Mouse (Mus musculus) mature B cell (primary cell): ENCODE data around the gene Gm21976.

Experiments
- in situ Hi-C: fragments of 300-500 bp; cut with MboI; formaldehyde crosslinking; loops from 2 replicates; pipeline ENCODE4 v1.14.3; 2019

Gene Gm21976

DNA sequence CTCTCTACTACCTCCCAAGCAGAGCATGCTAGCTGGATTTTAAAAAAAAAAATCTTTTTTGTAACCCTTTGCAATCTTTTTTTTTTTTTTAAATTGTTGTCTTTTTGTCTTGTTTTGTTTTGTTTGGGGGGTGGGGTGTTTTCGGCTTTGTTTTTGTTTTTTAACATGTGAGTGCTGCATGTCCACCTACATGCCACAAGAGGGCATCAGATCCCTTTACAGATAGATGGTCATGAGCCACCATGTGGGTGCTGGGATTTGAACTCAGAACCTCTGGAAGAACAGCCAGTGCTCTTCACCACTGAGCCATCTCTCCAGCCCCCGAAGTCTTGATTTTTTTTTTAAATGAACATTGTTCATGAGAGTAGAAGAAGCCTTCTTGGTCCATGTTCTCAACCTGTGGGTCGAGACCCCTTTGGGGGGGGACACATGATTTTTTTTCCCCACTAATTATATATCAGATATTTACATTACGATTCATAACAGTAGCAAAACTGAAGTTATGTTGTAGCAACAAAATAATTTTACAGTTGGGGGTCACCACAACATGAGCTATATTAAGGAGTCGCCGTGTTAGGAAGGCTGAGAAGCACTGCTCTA, 18.3 kb downstream of the Gm21976 start:
- in situ Hi-C loops: no loop called here

DNA sequence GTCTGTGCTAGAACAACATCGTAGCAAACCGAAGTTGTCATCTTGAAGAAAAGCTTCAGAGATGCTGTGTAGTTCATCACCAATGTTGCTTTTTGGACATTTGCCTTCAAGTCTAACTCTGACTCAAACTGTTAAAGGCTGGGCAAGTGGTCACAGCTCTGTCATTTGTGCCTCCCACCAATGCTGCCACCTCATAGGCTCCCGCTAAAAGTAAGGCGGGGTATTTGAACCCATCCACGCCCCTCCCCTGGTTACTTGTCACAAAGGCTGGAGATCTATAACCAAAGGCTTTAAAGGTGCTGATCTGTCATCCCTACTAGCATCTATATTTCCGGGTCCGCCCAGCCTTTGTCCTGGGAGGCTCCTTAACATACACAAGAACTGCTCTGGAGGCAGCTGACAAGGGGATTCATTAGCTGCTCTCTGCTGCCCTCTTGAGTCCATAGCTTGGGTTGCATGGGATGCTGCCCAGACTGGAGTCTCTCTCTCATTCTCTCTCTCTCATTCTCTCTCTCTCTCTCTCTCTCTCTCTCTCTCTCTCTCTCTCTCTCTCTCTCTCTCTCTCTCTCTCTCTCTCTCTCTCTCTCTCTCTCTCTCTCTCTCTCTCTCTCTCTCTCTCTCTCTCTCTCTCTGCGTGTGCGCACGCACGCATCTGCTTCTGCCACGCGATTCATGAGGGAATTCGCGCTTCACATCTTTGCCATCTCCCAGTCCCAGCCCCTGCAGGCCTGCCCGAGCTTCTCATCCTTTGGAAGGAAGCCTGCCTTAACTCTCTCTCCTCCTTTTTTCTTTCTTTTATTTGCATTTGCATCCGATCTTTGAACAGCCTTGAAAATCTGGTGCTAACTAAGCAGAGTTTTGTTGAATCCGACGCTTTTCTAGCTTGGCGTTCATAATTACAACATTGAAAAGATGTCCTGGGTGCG, 19.4 kb downstream of the Gm21976 start:
- in situ Hi-C loops: no loop called here

DNA sequence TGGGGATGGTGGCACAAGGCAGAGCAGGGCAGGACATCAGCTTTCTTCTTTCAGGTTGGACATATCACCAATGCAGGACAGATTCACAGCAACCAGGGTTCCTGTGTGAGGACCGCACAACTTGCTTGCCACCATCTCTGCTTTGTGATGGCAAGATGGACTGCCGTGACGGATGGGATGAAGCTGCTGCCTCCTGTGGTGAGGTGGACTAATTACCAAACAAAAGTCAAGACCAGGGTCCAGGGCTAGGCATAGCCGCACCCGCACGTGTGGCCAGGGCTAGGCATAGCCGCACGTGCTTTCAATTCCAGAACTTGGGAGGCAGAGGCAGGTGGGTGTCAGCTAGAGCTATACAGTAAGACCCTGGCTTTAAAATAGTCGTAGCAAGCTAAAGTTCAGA, 25.6 kb downstream of the Gm21976 start:
- in situ Hi-C loops: no loop called here

DNA sequence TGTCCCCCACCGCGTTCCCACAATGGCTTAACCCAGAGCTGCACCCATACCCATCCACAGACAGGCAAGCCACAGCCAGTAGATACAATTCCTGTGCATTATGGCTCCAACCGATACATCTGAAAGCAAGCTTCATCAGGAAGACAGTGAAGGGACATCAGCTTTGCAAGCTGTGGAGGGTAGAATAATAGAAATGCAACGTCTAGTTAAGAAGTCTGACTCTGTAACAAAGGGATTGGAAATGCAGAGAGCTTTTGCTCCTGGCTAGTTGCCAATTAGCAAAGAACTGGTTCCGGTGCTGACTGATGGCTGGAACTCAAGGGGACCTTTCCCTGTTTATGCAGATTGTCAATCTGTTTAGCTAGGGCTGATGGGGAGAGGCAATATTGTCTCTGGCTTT, 26.7 kb downstream of the Gm21976 start:
- in situ Hi-C loops: no loop called here

DNA sequence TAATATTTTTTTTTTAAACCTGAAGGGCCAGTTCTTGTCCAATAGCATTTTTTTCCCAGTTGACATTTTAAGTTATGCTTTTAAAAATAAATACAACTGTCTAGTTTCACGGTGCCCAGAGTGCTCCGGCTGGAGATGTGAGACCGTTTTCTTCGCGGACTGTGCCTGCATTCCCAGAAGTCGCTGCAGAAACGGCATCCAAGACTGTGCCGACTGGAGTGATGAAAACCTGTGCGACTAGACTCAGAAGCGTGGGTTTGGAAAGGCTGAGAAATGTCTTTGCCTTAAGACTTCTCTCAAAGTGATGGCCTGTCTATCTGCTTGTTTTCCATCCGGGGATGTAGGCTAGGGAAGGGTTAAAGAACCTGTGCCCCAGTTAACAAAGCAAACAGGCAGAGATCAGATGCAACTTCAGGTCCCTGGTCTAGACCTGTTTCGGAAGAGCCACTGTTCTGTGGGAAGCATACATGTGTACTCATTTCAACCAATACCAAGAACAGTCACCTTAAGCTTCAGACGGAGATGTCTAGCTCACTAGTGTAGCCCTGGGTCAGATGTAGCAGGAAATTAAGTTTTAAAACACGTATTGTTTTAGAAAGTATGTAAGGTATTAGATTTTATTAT, 27.3 kb downstream of the Gm21976 start:
- in situ Hi-C loops: no loop called here

DNA sequence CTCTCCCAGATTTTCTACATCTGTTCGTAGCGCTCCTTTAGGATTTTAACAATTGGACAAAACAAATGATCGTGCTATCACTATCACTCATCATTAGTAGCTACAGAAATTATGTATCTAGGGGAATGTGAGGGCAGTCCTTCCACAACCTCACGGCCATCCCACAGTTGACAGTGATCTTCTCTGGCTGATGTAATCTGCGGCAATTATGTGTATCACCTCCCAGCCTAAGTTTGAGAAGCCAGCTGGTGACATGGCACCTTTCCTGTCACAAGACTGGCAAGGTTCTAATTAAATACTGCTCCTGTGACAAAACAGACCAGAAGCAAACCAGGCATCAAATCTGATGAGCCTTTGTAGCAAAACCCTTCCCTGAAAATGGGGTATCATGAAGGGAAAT, 28.3 kb downstream of the Gm21976 start:
- in situ Hi-C loops: no loop called here

DNA sequence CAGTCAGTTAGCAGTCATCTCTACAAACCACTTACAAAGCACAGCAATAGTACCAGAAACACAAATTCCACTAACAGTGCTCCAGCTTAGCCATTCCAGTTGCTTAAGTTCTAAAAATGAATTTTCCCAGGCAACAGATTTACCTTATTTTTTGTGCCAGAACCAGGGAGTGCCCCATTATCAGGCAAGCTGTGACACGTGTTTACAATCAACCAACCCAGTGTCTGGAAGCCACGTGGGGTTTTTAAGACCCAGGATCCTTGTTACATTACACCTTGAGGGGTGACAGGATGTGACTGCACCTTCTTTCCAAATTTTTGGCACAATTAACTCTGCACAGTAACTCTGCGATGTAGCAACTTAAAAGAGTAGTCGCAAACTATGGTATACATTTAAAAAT, 29.0 kb downstream of the Gm21976 start:
- in situ Hi-C loops: no loop called here

DNA sequence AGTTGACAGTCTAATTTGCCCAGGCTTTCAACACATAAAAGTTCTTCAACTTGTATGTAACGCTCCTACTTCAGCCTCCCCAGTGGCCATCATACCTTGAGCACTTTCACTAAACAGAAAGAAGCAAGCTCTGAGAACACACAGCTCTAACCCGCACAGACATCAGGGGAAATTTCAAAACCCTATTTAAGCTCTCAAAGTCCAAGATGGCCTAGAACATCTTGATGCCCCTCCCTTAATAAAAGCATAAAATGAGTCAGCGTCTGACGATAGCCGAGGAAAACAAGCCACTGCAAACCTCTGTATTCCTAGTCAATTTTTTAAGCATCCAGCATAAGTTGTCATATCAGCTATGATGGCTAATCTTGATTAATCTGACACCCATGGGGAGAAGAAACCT, 31.9 kb downstream of the Gm21976 start:
- in situ Hi-C loops: no loop called here

DNA sequence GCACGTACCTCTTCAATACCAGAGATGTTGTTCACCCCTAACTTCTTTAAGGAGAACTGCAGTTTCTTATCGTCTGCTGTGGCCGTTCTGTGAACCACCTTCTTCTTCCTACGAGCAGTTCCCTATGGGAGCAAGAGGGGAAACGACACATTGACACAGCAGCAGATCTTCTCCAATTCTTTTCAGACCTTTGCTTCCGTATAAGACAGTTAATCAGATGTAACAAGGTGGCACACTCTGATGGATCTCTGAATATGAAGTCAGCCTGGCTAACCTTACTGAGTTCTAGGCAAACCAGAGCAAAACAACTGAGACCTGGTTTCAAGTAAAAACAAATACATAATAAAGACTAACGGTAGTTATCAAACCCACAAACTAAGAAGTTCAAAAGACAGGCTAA, 33.9 kb downstream of the Gm21976 start:
- in situ Hi-C loops: no loop called here

DNA sequence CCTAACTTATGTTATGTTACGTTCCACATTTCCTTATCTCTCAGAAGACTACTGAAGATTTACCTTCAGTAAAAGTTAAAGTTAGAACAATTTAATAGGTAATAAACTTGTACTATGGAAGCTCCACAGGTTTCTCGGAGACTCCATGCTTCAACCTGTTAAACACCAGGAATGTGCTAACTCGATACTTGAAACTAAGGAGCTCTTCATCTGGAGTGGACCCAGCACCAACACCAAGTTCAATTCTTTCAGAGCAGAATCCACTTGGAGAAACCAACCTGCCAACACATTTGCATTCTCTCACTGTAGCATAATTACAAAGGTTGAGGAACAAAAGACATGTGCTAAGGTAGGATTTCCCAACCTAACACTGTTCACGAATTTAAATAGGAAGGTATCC, 35.4 kb downstream of the Gm21976 start:
- in situ Hi-C loops: no loop called here

DNA sequence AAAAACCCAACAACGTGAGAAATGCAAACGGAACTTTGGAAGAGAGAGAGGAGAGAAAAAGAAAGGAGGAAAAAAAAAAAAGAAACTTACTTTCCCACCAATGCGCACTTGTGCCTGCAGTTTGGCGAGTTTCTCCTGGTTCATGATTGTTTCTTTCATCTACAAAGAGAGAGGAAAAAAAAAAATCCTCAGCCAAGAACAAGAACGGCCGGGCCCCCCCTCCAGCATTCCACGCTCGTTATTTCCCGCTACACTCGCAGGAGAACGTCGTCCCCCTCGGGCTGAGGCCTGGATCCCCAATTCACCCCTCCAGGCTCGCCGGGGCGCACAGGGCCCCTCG, 36.4 kb downstream of the Gm21976 start:
- in situ Hi-C loops: no loop called here

DNA sequence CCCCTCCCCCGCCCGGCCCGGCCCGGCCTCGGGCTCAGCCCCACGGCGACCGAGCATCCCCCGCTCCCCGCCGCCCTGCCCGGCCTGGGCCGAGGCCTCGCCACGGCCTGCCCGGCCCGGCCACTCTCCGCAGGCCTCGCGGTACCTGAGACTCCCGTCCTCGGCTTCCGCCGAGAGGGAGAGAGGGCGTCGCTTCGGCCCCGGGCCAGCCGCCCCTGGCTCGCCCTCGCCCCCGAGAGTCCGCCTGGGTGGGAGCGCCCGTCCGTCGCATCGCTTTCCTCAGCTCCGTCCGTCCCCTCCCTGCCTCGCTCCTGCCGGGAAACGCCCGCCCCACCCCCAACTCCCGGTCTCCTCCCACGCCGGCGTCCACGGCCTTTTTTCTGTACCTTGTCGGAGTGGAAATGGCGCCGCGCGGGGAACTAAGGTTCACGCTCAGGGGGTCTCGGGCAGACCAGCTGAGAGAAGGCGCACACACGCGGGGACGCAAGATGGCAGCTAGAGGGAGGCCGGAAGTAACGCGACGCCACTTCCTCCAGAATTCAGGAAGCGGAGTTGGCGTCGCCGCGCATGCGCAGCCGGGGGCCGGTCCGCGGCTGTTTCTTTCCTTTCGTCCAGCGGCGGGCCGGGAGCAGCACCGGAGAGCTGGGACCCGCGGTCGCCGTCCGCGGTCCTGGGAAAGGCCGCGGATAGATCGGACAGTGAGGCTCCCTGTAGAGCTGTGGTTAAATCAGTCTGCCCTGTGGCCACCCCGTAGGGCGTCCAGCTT, 37.0 kb downstream of the Gm21976 start, which contains the start of gene Btf3:
Gene Btf3, minus strand, starts transcription at position 527 of the 766 bp plus-strand sequence.
- in situ Hi-C loops: no loop called here

DNA sequence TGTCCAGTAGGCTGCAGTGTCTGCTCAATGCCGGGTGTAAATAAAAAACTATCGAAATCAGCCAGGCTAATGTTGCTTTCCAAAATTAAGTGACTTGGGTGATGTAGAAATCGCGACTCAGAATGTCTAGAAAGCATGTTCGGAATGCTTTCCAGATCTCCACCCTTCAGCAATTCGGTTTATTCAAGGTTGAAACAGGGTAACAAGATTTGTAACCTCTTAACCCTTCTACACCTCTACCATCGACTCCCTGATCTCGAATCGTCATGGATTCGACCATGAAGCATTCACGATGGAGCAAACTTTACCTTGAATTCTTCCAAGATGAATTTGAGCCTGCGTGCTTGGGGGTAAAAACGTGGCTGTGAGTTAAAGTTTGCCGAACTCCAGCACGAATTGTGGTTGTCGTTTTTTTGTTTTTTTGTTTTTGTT, 37.6 kb downstream of the Gm21976 start:
- in situ Hi-C loops: no loop called here

DNA sequence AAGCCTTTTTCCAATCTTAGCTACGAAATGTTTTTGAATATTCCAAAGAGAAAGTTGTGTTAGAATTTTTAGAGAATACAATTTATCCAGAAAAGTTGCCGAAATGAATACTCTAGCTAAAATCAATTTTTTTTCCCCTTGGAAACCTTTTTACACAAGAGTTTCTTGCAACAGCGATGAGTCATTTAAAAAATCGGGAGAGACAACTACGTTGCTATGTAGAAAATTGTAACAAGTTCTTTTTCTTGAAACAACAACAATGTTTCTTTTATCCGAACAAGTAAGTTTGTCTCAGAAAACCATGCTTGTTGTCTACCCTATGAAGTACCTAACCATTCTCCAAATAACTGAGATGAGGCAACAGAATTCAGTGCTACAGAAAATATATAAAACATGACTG, 38.2 kb downstream of the Gm21976 start:
- in situ Hi-C loops: no loop called here

DNA sequence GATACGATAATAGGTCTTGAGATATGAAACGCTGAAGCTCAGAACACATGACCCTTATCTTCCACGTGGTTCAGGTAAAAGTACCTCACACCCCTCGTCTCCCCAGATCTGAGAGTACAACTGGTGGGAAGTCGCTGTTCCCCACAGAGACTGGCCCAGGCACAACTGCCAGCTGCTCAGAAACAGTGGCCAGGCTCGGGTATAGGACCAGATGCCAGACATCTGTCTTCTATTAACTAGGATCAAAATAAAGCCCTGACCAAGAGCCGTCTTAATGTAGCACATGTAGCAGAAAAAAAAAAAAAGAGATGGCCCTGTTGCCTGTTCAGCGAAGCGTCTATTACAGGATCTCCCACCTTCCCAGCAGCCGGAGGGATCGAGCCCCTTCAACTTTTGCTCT, 45.3 kb downstream of the Gm21976 start:
- in situ Hi-C loops: no loop called here

DNA sequence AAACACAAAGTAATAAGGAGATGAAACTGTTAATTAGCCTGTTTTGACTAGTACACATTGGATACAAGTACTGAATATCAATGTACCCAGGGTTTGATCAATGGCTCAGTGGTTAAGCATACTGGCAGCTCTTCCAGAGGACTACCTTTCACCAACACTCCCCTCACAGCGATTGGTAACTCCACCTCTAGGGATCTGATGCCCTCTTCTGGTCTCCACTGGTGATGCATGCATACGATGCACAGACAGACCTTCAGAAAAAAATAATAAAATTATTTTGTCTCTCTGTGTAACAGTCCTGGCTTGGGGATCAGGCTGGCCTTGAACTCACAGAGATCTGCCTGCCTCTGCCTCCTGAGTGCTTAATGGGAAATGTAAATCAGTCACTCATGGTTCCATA, 52.4 kb downstream of the Gm21976 start:
- in situ Hi-C loops: no loop called here

DNA sequence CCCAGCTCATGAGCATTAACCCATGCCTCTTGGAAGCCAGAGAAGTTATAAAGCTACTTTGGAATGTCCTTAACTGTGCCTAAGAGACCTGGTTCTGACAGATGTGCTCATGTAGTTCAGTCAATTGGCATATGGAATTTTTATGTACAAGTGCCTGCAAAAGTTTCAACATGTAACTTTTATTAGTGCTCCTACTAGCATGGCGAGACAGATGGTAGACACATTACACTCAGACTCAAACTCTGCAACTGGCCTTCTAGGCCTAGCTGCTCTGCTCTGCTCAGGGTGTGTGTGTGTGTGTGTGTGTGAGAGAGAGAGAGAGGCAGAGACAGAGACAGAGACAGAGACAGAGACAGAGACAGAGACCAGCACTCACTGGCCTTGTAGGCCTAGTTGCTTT, 56.5 kb downstream of the Gm21976 start:
- in situ Hi-C loops: no loop called here

DNA sequence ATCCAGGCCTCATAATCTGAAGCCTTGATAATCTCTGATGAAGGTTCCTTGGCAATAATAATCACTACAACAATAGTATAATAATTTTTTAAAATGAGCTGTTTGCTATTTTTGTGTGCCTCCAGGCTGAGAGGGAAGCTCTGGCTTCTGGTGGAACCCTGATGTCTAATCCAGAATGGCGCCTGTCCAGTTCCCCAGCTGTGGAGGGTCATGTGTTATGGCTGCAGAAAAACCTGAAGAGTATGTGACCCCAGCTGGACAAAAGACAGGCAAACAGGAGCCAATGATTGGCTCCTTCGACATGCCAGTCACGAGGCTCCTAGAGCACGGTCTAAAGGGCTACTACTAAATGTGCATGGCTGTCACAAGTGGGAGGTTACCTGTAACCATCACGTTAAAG, 60.8 kb downstream of the Gm21976 start:
- in situ Hi-C loops: no loop called here

DNA sequence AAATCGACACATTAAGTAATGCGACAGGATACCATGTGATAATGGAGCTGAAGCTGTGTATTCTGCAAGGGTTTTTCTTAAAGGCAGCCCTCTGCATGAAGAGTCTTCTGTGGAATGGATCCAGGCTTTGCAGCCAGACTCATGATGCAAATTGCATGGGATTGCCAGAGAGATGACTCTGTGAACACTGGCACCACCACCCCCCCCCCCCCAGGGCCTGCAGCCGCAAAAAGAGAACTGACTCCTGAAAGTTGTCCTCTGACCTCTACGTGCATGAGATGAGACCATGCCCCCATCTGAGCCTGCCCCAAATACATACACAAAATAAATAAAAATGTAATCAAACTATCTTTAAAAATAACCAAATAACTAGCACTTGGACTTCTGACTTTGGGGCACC, 69.8 kb downstream of the Gm21976 start:
- in situ Hi-C loops: no loop called here

DNA sequence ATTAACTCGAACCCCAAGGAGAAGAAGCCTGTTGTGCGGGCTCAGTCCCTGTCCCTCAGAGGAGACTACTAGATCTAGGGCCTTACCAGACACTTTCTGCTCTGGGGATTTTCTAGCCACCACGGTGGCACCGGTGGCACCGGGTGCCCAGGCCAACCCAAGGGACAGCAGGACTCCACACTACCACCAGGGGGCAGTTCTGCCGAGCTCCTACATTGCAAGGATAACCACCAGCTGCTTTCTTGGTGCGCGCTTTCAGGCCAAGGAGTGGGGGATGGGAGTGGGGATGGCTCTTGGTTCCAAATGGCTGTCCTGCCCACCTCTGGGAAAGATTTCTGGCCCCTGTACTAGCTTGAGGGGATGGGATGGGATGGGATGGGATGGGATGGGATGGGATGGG, 71.8 kb downstream of the Gm21976 start:
- in situ Hi-C loops: no loop called here

DNA sequence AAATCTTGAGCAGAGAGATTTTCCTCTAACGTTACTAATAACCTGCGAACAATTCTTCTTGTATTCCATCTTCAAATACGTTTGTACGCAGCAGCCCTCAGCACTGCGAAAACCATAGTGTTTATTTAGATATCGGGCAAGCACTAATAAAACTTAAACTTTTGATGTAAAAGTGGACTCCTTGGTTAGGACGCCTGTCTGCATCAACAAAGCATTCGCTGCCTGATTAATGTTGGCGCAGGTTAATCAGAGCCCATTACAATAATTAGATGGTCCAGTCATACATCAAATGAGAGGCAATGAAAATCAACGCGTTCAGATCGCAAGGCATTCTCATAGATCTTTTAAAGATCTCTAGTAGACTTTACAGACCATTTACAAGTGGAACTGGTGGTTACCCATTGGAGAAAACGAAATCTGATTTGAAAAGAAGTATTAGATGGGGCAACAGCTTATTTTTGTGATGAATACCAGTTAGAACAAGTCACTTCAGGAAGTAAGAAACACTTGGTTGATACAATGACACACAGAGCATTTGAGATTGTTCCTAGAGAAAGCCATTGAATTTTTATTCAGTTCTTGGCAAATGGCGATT, 72.8 kb downstream of the Gm21976 start:
- in situ Hi-C loops: no loop called here

DNA sequence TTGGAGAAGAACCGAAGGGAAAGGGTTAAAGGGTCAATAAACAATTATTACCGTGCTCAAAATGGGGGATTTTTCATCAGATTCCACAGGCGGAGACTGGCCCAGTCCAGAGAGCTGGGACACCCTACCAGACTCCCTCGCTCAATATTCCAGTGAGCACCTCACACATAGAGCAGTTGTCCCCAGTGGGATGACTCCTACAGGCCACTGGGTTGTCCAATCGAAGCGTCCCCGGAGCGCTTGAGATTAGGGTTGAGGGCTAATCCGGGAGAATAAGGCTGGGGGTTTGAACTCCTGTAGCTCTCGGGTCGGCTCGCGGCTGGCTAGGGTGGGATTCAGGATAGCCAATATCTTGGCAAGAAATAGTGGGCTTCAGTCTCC, 74.0 kb downstream of the Gm21976 start:
- in situ Hi-C loops: no loop called here
